ENCODE assay signal across 24 mouse cellular contexts in genomic region chr10:58221571-58221970, GRCm38 (mm10). TPM values are rescaled to one million over a fixed set of nuclear protein-coding genes. Genes with fewer than 3 reads are reported as not detected.
"Had no signal": no experiment of that assay in that cellular context is flagged by ENCODE, and none has a peak within 500 bp of the region (broad histone marks: within the 10 kb centered on the region; RNA-seq: fewer than 3 reads in every experiment).

No protein-coding gene starts in this region.

RNA-seq across cellular contexts. Expression of gene AW822073, which starts 3.2 kb away (rescaled TPM):
- total RNA-seq: layer of hippocampus, adult 18-20 months; layer of hippocampus, postnatal 14 days; left cerebral cortex, adult 8-10 months; left cerebral cortex, postnatal 14 days; left cerebral cortex, postnatal 4 days; monocyte, adult 5-6 weeks; neutrophil, adult 5-6 weeks had no signal
- polyA plus RNA-seq: intestine, postnatal 0 days; kidney, embryonic 15.5 days; limb, embryonic 12.5 days; limb, embryonic 15.5 days; liver, embryonic 11.5 days; liver, embryonic 14.5 days; liver, postnatal 0 days; lung, embryonic 14.5 days; lung, postnatal 0 days; midbrain, embryonic 10.5 days; midbrain, embryonic 13.5 days; midbrain, embryonic 16.5 days; myocyte; neural tube, embryonic 13.5 days; spleen, adult 2 months; stomach, embryonic 15.5 days; thymus, postnatal 0 days had no signal

RNA-seq across cellular contexts. Expression of gene Duxf3, which starts 10.9 kb away (rescaled TPM):
- total RNA-seq: layer of hippocampus, adult 18-20 months; layer of hippocampus, postnatal 14 days; left cerebral cortex, adult 8-10 months; left cerebral cortex, postnatal 14 days; left cerebral cortex, postnatal 4 days; monocyte, adult 5-6 weeks had no signal
- polyA plus RNA-seq: intestine, postnatal 0 days; kidney, embryonic 15.5 days; limb, embryonic 12.5 days; limb, embryonic 15.5 days; liver, embryonic 11.5 days; liver, embryonic 14.5 days; liver, postnatal 0 days; lung, embryonic 14.5 days; lung, postnatal 0 days; midbrain, embryonic 10.5 days; midbrain, embryonic 13.5 days; midbrain, embryonic 16.5 days; myocyte; neural tube, embryonic 13.5 days; spleen, adult 2 months; stomach, embryonic 15.5 days; thymus, postnatal 0 days had no signal

RNA-seq across cellular contexts. Expression of gene Gm4981, which starts 14.9 kb away (rescaled TPM):
- total RNA-seq: layer of hippocampus, adult 18-20 months; left cerebral cortex, adult 8-10 months; left cerebral cortex, postnatal 14 days; left cerebral cortex, postnatal 4 days; monocyte, adult 5-6 weeks had no signal
- polyA plus RNA-seq: intestine, postnatal 0 days; kidney, embryonic 15.5 days; limb, embryonic 12.5 days; limb, embryonic 15.5 days; liver, embryonic 11.5 days; liver, embryonic 14.5 days; liver, postnatal 0 days; lung, embryonic 14.5 days; lung, postnatal 0 days; midbrain, embryonic 10.5 days; midbrain, embryonic 13.5 days; midbrain, embryonic 16.5 days; myocyte; neural tube, embryonic 13.5 days; spleen, adult 2 months; stomach, embryonic 15.5 days; thymus, postnatal 0 days had no signal
